Comparison of ENCODE assay signal across 8 mouse cellular contexts in the genomic region with DNA sequence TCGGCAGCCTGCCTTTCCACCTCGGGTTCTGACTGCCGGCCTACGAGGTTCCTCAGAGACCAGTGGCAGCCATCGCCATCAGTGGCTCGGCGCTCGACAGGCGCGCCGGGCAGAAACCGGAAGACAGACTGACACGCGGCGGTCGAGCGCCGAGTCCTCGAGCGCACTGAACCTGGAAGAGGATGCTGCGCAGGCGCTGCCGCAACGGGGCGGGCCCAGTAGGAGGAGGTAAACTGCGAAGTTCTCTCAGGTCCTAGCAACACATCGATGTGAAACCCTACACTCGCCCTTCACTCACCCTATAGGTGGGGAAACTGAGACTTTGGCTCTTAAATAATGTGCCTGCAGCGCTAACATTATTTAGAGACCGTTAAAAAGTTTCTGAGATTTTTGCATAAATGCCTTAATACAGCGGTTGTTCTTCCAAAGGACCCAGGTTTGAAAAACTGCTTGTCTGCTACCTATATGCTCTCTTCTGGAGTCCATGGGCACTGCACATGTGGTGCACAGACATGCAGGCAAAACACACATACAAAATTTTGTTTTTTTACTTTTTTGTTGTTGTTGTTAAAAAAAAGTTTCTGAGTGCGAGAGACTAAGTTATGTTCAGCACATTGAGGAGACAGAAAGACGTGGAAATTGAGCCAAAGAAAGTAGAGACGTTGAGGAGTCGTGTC. TPM values are rescaled to one million over a fixed set of nuclear protein-coding genes. Genes with fewer than 3 reads are reported as not detected.
A peak's percentile ranks its signal among the peaks of the same experiment; 100 is the strongest.
DNase-seq lines count a peak whose midpoint lies in the region; ATAC-seq and TF ChIP-seq lines count a peak whose summit lies in the region.

A gene (minus strand): TSS at position 153 of the 677 bp plus-strand sequence.

- H3K27me3 ChIP-seq in forebrain, embryonic 10.5 days (ENCODE audit: poor library complexity, severe bottlenecking) = no peaks in the 10 kb centered on the region
- no peaks in the 10 kb centered on the region for H3K27me3 ChIP-seq in heart, embryonic 15.5 days
- H3K27me3 ChIP-seq in liver, embryonic 14.5 days (ENCODE audit: control insufficient read depth, insufficient read depth, low read length) = no peaks in the 10 kb centered on the region
- H3K27me3 ChIP-seq in neural tube, embryonic 11.5 days (ENCODE audit: control insufficient read depth, insufficient read depth, low read length) = no peaks in the 10 kb centered on the region

- 11% methylated on average over 35 of the region's 35 CpGs for WGBS in forebrain, embryonic 10.5 days
- 9% methylated on average over 35 of the region's 35 CpGs for WGBS in heart, embryonic 15.5 days
- 9% methylated on average over 35 of the region's 35 CpGs for WGBS in liver, embryonic 14.5 days (ENCODE audit: insufficient replicate concordance)
- WGBS in neural tube, embryonic 11.5 days = 11% methylated on average over 35 of the region's 35 CpGs

- H3K27ac ChIP-seq in forebrain, embryonic 10.5 days = peak within 1 kb of the TSS; percentile 91
- peak within 1 kb of the TSS; percentile 52 for H3K27ac ChIP-seq in heart, embryonic 15.5 days
- H3K27ac ChIP-seq in liver, embryonic 14.5 days = peak within 1 kb of the TSS; percentile 26
- H3K27ac ChIP-seq in neural tube, embryonic 11.5 days (ENCODE audit: low read depth, low read length) = peak within 1 kb of the TSS; percentile 79

- peak within 1 kb of the TSS; percentile 80 for H3K4me2 ChIP-seq in heart, embryonic 15.5 days
- peak within 1 kb of the TSS; percentile 86 for H3K4me2 ChIP-seq in liver, embryonic 14.5 days (ENCODE audit: low read depth)
- peak within 1 kb of the TSS; percentile 84 for H3K4me2 ChIP-seq in neural tube, embryonic 11.5 days (ENCODE audit: low read depth)

- DNase-seq in CD8-positive naive resting alpha-beta T cell, adult 2 months (ENCODE audit: low read depth in 2 of 2, low spot score in 2 of 2) = peak; percentile 82 to 92
- peak; percentile 87 for DNase-seq in c-Kit-positive CD71-negative TER-119-negative erythroid progenitor cells, embryonic 14.5 days (ENCODE audit: low read depth)
- DNase-seq in forebrain, embryonic 10.5 days (ENCODE audit: extremely low spot score, low spot score) = peak; percentile 90
- DNase-seq in kidney, postnatal 25 days = peak; percentile 93 to 97
- DNase-seq in liver, embryonic 14.5 days (ENCODE audit: low read depth in 3 of 3, low spot score in 3 of 3) = peak; percentile 82 to 85 (median 84)
- DNase-seq in neural tube, embryonic 11.5 days (ENCODE audit: low spot score) = peak; percentile 95
- peak; percentile 90 for DNase-seq in telencephalon, adult 2 months (ENCODE audit: low read depth, low spot score)

- H3K9me3 ChIP-seq in forebrain, embryonic 10.5 days = no peaks in the 10 kb centered on the region
- H3K9me3 ChIP-seq in heart, embryonic 15.5 days (replicated peaks) = no peaks in the 10 kb centered on the region
- no peaks in the 10 kb centered on the region for H3K9me3 ChIP-seq in liver, embryonic 14.5 days (ENCODE audit: control insufficient read depth, low read length)
- H3K9me3 ChIP-seq in neural tube, embryonic 11.5 days (ENCODE audit: control insufficient read depth, low read length) = no peaks in the 10 kb centered on the region

- peaks cover 16% of the 10 kb centered on the region for H3K36me3 ChIP-seq in forebrain, embryonic 10.5 days (replicated peaks)
- H3K36me3 ChIP-seq in heart, embryonic 15.5 days = no peaks in the 10 kb centered on the region; the same call in 1 of the 2 replicates
- no peaks in the 10 kb centered on the region; the same call in 1 of the 2 replicates for H3K36me3 ChIP-seq in liver, embryonic 14.5 days (replicated peaks; ENCODE audit: control insufficient read depth, insufficient read depth, low read depth)
- no peaks in the 10 kb centered on the region for H3K36me3 ChIP-seq in neural tube, embryonic 11.5 days (ENCODE audit: control insufficient read depth, insufficient read depth, low read length)

- TF ChIP-seq CTCF in liver, embryonic 14.5 days (IDR thresholded peaks at IDR 0.05; ENCODE audit: low read depth) = peak; percentile 47

- H3K4me1 ChIP-seq in forebrain, embryonic 10.5 days = peaks cover 18% of the 10 kb centered on the region
- peaks cover 13% of the 10 kb centered on the region for H3K4me1 ChIP-seq in heart, embryonic 15.5 days (replicated peaks)
- peaks cover 10 to 14% of the 10 kb centered on the region in 2 experiments for H3K4me1 ChIP-seq in liver, embryonic 14.5 days (replicated peaks; ENCODE audit: control insufficient read depth in 2 of 2, insufficient read depth in 2 of 2, low read length in 1 of 2)
- H3K4me1 ChIP-seq in neural tube, embryonic 11.5 days (ENCODE audit: control insufficient read depth, insufficient read depth, low read length) = no peaks in the 10 kb centered on the region

- H3K4me3 ChIP-seq in forebrain, embryonic 10.5 days = peak within 1 kb of the TSS; percentile 98
- H3K4me3 ChIP-seq in heart, embryonic 15.5 days = peak within 1 kb of the TSS; percentile 75
- peak within 1 kb of the TSS; percentile 92 to 93 for H3K4me3 ChIP-seq in liver, embryonic 14.5 days (ENCODE audit: insufficient read depth in 1 of 2, low read depth in 2 of 2, low read length in 2 of 2)
- peak within 1 kb of the TSS; percentile 92 for H3K4me3 ChIP-seq in neural tube, embryonic 11.5 days (ENCODE audit: low read depth, low read length)

- TF ChIP-seq EP300 in liver, embryonic 14.5 days (IDR thresholded peaks at IDR 0.05; ENCODE audit: low read depth) = no peak

- H3K9ac ChIP-seq in heart, embryonic 15.5 days = peak within 1 kb of the TSS; percentile 85
- peak within 1 kb of the TSS; percentile 90 for H3K9ac ChIP-seq in liver, embryonic 14.5 days (replicated peaks)
- H3K9ac ChIP-seq in neural tube, embryonic 11.5 days (ENCODE audit: low read length) = peak within 1 kb of the TSS; percentile 91

- ATAC-seq in heart, embryonic 15.5 days (replicated peaks; ENCODE audit: insufficient number of reproducible peaks, insufficient read depth, low FRiP score, low read depth) = peak; percentile 96
- peak; percentile 94 for ATAC-seq in liver, embryonic 14.5 days (ENCODE audit: insufficient read depth)
- peak; percentile 91 for ATAC-seq in neural tube, embryonic 11.5 days (ENCODE audit: insufficient read depth, low FRiP score, low TSS enrichment)

RNA-seq across cellular contexts. Expression of the gene that starts here (rescaled TPM):
- polyA plus RNA-seq in forebrain, embryonic 10.5 days (2016; fragmentation: Nextera tagmentation; extraction: Ambion mirVana) = 27.2 and 29.6 TPM in 2 replicates
- polyA plus RNA-seq in heart, embryonic 15.5 days (2015; fragmentation: Nextera tagmentation; extraction: Ambion mirVana) = 14.7 and 17.2 TPM in 2 replicates
- polyA plus RNA-seq in liver, embryonic 14.5 days (2012; rRNA removed) = 3.1 and 3.8 TPM in 2 replicates
- 4.8 and 5.3 TPM in 2 replicates for polyA plus RNA-seq in liver, embryonic 14.5 days (2014; fragmentation: Nextera tagmentation; extraction: Ambion mirVana)
- polyA plus RNA-seq in neural tube, embryonic 11.5 days (2014; fragmentation: Nextera tagmentation; extraction: Ambion mirVana) = 19.1 and 21.4 TPM in 2 replicates

Comparison
In these comparisons a context has a peak if more than half of its experiments do, and no peak if none do; other contexts are left out.
1. Peak in every context shown above with its lines: DNase-seq, ATAC-seq, H3K4me3 ChIP-seq and H3K27ac ChIP-seq.
2. H3K27ac ChIP-seq: peak in every context shown above with its lines; median percentile 91 in forebrain, embryonic 10.5 days; 79 in neural tube, embryonic 11.5 days; 52 in heart, embryonic 15.5 days; 26 in liver, embryonic 14.5 days.